Mouse (Mus musculus) gastrocnemius, adult 18-20 months (tissue): ENCODE results near the gene Hivep2. TPM values are rescaled to one million over a fixed set of nuclear protein-coding genes. Genes with fewer than 3 reads are reported as not detected.

Experiments
- DNase-seq: peaks from one replicate; pipeline ENCODE4 v3.0.0; 2021; ENCODE audit warnings: low spot score
- total RNA-seq, 2 experiments: library from RNA; stranded (reverse); gene quantifications; 2 replicates each; pipeline ENCODE4 v1.2.3; 2021

The Hivep2 gene
- total RNA-seq, 2 experiments from 2014 or later = 47.5 to 48.3 TPM

DNA sequence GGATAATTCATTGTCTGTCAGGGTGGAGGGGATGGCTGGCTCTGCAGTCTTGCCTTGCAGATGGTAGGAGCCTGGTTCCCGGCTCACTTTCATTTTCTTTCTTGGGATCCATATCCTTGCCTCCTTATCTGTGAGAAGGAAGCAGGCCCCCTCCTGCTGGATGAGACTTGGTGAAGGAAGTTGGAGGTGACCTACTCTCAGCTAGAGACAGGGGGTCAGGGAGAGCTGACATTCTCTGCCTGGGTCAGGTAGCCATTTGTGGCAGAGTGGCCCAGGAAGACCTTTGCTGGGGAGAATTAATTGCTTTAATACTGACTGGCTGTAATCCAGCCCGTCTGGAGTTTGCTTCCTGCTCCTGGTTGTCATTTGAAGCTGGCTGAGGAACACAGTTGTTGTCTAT is 81.8 kb downstream of the Hivep2 start:
- no peak for DNase-seq

DNA sequence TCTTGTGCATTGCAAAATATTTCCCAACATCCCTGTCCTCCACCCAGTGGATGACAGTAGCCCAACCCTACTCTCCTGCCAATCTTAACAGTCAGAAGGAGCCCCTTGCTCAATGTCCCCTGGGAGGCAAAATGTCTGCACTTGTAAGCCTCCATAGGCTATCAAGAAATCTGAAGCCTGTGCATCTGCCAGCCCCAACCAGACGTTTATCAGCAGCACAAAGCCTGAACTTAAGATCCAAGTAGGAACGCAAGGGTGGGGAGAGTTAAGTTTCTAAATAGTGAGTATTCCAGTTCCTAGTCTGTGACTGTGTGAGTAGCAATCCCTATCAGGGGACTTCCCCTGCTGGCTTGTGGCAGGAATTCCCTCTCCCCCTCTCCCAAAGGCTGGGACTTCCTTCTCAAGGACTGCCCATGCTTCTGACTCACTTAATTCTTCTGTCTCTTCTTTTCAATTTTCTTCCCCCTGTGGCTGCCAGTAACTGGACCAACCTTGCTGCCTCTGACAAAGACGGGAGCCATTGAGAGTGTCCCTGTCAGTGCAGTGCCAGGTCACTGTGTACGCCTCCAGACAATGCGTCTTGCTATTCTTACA is 82.5 kb downstream of the Hivep2 start:
- peak; percentile 58 for DNase-seq

DNA sequence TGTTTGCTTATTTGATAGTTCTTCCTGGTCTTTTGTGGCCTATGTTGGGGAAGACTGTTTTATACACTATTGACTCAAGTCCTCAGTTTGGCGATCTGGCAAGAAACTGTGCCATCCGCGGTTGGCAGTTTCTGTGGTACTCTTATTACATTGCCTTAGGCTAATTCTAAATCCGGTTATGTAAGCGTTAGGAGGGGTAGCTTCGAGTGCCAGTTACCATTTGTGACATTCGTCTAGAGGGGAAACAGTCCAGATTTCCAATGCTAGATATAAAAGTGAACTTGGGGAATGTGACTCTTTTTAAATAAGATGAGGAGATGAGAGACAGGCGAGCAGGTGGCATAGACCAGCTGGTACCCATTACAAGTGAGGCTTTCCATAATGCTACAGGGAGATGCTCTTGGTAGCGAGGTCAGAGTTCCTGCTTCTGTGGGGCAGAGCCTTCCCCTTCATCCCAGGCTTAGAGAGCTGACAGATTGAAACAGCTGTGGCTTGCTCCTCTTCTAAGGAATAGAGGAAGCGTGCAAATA is 83.1 kb downstream of the Hivep2 start:
- no peak for DNase-seq

DNA sequence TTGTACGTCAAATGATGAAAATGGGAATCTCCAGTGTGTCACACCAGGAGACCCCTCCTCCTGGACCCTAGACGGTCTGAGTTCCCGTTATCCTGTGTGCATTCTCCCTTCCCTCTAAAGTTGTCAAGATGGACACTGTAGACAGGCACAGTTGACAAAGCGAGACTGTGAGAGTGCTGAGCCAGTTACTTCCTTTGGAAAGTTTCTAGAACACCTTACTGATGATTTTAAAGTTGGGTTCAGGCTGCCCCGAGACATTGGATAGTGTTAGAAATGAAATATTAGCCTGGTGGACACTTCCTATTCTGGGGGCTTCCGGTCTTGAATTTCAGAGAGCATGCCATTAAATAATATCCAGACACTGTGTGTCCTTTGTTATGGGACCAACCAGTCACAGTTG is 83.8 kb downstream of the Hivep2 start:
- no peak for DNase-seq

DNA sequence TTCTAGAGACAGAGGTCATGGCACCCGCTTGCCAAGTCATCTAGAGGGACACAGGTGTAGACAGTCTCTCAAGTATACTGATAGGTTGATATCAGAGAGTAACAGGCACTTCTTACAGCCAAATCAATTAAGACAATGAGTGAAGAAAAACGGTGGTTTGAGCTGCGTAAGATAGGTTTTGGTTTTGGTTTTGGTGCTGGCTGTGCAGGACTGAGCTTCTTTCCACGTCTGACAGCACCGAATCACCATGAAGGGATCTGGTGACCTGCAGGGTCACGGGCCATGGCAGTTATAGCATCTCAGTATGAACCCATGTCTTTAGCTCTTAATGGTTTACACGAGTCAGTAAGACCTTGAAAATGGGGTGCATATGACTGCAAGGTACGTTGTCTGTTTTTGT is 84.7 kb downstream of the Hivep2 start:
- DNase-seq = no peak

DNA sequence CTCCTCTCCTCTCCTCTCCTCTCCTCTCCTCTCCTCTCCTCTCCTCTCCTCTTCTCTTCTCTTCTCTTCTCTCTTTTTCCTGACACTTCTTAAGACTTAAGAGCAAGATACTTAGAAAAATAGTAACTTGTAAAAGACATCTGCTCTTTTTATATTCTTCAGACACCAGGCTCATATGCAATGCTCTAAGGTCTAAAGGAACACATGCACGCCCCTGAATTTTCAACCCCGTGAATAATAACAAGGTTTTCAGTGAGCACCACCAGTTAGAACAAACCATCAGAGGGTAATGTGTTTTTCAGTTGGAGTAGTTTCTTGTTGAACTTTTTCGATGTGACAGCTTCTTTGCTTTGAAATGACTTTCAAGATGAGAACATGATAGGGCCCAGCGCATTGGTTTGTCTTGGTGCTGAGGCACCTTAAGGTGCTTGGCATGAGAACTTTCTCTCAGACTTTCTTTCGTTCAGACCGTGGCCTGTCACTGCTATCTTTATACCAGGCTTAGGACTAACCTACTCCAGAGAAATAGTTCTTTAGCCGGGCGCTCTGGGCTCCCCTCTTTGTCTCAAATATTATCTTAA is 86.3 kb downstream of the Hivep2 start:
- no peak for DNase-seq

DNA sequence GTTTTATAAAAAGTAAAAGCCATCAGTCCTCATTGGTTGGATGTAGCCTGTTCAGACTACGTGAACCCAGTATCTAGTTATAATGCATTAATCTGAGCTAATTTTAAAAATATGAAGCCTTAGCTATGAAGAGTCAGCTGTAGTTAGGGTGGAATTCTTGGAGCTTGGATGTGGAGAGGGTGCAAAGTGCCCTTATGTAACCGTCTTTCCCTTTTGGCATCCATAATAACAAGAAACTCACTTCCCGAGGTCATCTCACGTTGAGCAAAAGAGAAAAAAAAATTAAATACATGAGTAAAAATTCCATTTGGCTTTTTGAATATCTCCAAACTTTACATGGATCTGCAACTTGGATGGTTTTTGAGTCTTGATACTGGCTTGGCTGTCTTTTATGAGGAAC is 89.0 kb downstream of the Hivep2 start:
- DNase-seq = no peak

DNA sequence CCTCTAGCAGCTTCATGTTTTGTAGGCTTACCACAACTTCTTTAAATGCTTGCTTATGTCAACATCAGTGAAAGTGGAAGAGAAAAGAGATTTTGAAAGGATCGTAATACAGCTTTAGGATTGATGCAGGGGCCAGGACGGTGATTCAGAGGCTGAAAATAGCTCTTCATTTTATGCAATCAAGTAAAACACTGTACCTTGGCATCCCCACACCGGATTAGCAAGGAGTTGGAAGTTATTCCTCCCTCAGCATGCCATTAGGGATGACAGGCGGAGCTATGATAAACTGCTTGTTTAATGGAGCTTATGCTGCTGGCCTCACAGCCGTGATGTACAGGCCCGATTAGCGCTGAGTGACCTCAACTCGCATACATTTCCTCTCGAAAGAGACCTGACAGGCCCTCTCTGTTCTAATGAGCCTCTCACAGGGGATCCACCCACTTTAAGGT is 89.7 kb downstream of the Hivep2 start:
- DNase-seq = peak; percentile 77

DNA sequence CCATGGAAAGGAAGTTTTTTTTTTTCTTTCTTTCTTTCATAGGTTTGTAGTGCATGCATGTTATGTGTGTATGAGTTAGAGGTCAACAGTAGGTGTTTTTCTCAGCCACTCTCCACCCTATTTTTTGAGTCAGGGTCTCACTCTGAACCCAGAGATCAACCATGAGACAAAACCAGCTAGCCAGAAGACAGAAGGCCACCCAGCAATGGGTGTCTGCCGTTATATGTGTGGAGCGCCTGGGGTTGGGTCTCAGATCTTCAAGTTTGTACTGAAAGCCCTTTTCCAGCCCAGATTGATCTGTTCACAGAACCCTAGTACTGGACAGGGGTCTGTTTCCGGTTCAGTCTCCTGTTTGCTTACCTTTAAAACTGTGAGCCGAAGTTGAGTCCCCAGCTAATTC is 90.2 kb downstream of the Hivep2 start:
- no peak for DNase-seq

DNA sequence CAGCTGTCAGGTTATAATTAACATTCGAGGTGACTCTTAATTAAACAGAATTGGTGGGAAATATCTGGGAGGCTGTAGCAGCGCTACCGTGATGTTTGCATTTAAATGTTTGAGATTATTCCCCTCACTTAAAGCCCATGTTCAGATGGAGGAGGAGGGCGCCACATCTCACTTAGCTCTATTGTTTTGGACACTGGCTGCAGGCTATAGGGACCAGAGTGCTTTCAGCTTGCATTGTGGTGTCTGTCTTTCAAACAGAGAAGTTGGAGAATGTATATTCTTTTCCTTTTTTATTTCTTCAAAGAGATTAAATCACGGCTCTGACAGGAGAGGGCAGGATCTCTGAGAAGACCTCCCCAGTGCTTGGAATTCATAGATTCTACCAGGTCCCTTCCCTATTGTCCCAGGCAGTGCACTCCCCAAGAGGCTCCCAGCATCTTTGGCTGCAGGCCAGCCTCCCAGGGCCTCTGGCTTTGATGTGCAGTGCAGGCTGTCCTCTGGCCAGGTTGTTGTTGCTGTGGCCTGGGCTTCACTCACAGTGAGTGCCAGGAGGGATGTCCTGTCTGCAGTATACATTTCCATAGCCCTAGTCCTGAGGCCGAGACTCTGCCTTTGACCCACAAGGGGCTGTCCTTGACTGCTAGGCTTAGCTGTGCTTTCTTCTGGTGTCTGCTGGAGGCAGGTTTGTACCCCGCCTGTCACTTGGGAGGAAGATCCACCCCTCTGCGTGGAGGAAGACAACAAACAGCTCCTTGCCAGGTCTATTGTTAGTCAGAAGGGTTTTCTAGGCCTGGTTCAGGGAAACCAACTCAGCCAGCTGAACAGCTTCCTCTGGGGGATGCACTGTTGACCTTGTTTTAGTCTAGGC is 90.9 kb downstream of the Hivep2 start:
- peak; percentile 71 for DNase-seq

DNA sequence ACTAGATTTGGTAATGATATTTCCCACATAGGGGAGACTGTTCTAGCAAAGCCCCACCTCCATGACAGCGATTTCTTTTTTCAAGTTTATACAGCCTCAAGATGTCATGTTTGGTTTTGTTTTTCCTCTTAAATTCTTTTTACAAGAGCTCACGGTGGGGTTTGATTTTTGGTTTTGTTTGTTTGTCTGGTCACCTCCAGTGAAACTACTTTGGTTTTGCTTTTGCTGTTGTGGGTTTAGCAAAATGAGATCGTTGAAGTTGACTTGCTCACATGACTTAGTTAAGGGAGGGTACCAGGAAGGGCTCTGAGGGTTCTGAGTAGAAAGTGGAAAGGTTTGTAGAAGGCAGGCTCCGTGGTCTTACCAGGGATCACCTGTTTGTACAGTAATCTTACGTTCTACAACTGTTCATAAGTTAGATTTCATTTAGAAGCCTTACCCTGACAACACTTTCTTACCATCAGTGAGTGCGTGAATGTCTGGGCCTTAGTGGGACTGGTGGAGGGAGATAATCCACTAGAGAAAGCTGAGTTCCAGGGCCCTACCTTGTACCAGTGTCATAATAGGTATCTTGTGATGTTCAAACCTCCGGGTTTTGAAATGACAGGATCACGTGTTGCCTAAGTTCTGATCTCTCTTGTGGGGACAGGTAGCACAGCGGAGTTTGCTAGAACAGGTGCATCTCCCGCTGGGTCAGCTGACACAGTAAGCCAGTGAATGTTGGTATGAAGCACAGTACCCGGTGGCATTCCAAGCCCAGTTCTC is 92.1 kb downstream of the Hivep2 start:
- no peak for DNase-seq

DNA sequence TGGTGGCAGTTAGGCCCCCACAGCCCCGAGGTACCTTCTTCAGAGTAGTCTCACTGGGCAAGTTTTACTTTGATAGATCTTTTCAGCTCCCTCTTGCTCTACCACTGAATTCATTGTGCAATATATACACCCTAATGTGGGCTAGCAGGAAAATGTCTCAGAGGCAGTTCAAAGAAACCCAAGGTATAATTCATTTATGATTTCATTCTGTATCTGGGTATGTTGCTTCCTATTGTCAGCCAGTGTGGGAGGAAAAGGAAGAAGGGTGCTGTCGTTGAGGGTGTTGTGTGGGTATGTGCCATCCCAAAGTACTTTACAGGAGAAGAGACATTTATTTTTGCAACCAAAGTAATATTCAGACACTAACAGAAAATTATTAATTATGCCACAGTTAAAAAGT is 92.9 kb downstream of the Hivep2 start:
- no peak for DNase-seq

DNA sequence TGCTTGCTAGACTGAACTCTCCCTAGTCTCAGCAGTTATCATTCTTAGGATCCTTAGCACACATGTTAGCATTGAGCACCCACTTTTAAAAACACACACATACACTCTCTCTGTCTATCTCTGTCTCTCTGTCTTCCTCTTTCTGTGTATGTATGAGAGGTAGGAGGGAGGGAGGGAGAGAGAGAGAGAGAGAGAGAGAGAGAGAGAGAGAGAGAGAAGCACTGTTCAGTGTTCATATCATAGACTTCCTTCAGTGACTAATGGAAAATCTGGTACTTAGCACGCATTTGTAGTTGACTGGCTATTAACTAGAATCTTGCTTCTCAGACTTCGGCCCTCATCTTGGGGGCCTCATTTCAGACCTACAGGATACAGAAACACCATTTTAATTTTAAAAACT is 93.7 kb downstream of the Hivep2 start:
- DNase-seq = no peak

DNA sequence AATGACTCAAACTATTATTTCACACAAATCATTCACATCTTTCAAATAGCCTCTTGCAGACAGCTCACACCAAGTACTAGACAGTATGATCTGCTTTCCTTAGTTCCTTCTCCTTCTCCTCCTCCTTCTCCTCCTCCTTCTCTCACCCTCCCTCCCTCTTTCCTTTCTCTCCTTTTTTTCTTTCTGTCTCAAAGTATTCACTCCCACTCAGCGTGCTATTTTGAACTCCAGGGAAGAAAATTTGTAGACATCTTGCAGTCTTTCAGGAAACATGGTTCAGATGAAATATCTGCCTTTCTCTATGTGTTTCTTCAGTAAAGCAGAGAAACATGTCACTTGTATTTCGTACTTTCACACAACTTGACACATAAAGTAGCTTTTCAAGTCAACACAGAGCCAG is 94.4 kb downstream of the Hivep2 start:
- no peak for DNase-seq

DNA sequence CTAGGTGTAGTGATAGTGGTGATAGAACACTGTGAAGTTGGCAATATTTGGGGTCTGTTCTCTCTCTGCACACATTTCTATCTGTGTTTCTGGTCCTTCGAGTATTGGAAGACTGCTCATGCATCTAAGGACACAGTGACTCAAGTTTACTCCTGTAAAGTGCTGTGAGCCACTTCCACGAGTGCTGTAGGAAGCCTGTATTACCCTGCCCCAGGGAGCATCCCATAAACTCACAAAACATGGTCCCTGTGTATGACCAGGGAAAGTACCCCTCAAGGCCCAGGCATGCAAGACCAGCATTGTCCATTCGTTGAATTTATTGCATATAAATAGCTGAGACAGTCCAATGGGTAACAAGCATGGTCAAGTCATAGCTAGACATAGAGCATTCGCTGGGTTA is 97.4 kb downstream of the Hivep2 start:
- DNase-seq = no peak

DNA sequence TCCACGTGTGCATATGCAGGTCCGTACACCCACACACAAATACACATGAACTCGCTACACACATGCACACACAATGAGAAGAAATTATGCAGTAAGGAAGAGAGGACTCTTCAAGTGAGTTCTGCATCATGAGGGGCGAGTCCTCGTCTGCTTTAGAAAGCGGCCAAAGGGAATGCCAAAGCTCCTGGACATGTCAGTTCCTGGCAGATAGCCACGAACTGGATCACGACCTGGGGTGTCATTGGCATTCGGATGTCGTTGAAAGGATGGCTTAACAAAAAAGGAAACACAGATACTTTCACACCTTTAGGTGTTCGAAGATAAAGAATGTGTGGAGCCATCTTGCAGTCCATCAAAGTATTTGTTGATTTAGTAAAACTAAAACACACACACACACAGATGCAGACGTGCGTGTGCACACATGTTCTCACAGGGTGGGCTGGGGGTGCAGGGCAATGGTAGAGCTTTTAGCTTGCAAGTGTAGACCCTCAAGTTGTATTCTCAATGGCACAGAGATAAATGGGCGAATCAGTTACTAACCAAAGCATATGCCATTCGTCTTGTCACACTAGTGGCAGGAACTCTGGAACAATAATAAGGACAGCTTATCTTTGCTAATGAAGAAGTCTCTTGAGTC is 99.0 kb downstream of the Hivep2 start:
- no peak for DNase-seq

DNA sequence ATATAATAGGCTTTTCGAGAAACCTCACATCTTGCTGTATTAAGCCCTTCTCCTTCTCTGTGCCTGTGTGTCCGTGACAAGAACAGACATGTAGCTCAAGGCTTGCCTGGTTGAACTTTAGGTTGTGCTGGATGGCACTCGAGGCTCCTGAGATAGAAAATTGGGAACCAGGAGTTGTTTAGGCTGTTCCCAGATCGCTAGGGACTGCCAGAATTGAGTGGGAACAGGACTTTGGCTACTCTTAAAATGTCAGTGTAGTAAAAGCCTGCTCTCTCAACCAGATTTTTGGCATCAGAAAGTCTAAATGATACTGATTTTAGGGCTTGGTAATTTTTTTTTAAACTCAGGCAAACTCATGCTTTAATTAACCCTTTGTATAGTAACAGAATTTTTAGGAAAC is 101.9 kb downstream of the Hivep2 start:
- DNase-seq = no peak

DNA sequence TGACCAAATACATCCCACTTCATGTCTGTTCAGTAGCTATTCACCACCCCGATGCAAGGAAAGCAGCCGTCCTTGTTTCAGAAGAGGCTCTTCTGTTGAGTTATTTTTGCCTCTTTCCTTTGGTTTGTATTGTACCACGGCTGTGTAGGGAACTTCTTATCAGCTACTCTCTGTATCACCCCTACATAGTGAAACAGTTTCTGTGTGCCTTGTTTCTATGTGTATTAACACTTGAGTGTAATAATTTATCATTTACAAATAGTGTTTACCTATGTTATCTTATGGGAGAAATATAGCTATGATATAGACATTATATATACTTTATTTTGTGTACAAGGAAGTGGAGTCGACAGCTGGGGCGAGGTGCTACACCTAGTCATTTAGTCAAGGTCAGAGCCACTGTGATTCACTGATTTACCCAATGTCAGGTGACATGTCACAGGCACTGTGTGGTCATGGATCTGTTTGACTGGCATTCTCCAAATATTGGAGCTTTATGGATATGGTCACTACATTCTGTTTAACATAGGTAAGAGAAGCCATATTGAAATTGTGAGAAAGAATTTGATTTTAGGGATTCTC is 104.7 kb downstream of the Hivep2 start:
- no peak for DNase-seq

DNA sequence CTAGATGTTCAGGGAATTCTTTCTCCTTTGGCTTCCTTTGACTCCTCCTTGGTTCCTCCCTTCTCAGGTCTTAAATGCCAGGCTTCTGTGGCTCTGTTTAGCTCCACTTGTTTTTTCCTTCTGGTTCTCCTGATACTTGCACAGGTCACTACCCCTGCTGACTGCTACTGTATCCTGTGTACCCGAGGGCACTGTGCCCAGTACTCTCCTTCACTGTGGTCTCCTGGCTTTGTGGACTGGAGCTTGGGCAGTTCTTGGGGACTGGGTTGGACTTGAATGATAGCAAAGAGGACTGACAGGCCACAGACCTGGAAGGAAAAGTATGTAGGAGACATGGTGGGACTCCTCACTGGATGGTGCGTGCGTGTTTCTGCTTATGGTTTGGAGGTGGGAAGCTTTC is 106.6 kb downstream of the Hivep2 start:
- no peak for DNase-seq

DNA sequence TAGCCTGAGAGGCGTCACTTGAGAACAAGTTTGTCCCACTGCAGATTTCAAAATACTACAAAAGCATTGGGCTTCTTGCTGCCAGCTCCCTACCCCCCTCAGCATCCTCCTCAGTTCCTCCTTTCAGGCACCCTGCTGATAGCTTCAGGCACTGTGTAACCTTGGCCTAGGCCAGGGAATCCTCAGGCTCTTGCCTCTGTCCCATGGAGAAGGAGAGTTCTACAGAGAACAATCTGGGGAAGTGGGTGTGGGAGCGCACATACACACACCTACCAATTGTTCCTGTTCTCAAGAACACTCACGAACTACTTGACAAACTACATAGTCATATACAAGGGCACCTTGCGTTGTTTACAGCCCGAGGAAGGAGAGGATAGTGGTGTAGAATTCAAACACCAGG is 109.9 kb downstream of the Hivep2 start:
- no peak for DNase-seq

DNA sequence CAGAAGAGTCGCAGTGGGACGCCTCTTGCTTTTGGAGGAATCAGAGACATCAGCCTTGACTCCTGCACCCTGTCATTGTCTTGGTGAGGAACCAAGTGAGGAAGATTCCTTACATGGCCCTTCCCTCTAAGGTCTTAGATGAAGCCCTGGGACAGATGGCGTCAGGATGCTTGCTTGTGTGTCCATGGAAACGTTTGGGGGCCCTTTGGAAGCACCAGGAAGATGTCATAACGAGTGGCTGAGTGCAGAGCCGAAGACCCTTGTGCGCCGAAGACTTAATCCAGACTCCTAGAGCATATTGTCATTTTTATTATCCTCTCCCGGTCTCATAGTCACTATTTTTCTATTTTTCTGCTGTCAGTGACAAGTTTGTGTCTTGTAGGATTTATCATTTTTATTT is 111.0 kb downstream of the Hivep2 start:
- no peak for DNase-seq
